Mouse (Mus musculus) kidney, embryonic 14.5 days (tissue): ENCODE measurements around the gene Pkn2. TPM values are rescaled to one million over a fixed set of nuclear protein-coding genes. Genes with fewer than 3 reads are reported as not detected.

Experiments used
- ATAC-seq: fragments of 200-750 bp; cut with Nextera tagmentation; 2 replicates; pipeline ENCODE4 v1.8.0; 2017; ENCODE audit warnings: moderate number of reproducible peaks, mild to moderate bottlenecking, moderate TSS enrichment, moderate library complexity; ENCODE audit not compliant: low FRiP score, low TSS enrichment
- H3K27ac ChIP-seq: fragments of 300-500 bp; sonication (generic); 2 replicates; pipeline ENCODE4 v1.5.1; 2014; ENCODE audit warnings: low read depth, mild to moderate bottlenecking, low read length, moderate library complexity, mixed read lengths
- H3K27me3 ChIP-seq: fragments of 300-500 bp; sonication (generic); 2 replicates; pipeline ENCODE4 v1.6.1; 2014; ENCODE audit warnings: mild to moderate bottlenecking, low read length; ENCODE audit not compliant: control insufficient read depth, insufficient read depth
- H3K36me3 ChIP-seq: fragments of 300-500 bp; sonication (generic); 2 replicates; pipeline ENCODE4 v1.6.1; 2014; ENCODE audit warnings: low read length, mixed read lengths; ENCODE audit not compliant: control insufficient read depth, insufficient read depth
- H3K4me1 ChIP-seq: fragments of 300-500 bp; sonication (generic); 2 replicates; pipeline ENCODE4 v1.6.1; 2014; ENCODE audit warnings: low read length, mixed read lengths; ENCODE audit not compliant: control insufficient read depth, insufficient read depth
- H3K4me2 ChIP-seq: fragments of 300-500 bp; sonication (generic); replicated peaks from 2 replicates; pipeline ENCODE4 v1.6.1; 2014; ENCODE audit warnings: low read depth, mild to moderate bottlenecking, low read length
- H3K4me3 ChIP-seq: fragments of 300-500 bp; sonication (generic); 2 replicates; pipeline ENCODE4 v1.5.1; 2014; ENCODE audit warnings: mild to moderate bottlenecking, low read length
- H3K9ac ChIP-seq: fragments of 300-500 bp; sonication (generic); 2 replicates; pipeline ENCODE4 v1.6.1; 2014; ENCODE audit warnings: low read depth, mild to moderate bottlenecking, low read length, moderate library complexity
- H3K9me3 ChIP-seq: fragments of 300-500 bp; sonication (generic); 2 replicates; pipeline ENCODE4 v1.6.1; 2016; ENCODE audit warnings: low read length; ENCODE audit not compliant: control insufficient read depth
- WGBS: fragments of 180-500 bp; shearing (Covaris S2); extraction: QIAGEN DNeasy Blood & Tissue Kit; methylation state at CpG from one replicate; pipeline ENCODE4 v1.1.7; 2014; 5-methylcytosine and 5-hydroxymethylcytosine counted together
- polyA plus RNA-seq: library from polyadenylated mRNA; unstranded; fragments of >200 nt; fragmentation: Nextera tagmentation; extraction: Ambion mirVana; gene quantifications from 2 replicates; pipeline ENCODE4 v1.2.1, GENCODE M21; 2014

Pkn2 gene
- polyA plus RNA-seq, 1 experiment from 2014 or later, result 57.5 TPM

GRCm38 (mm10) chr3:142852911-142853310, 28.9 kb downstream of the Pkn2 start:
- Histone ChIP-seq H3K27ac (no peak overlapping the region), H3K4me1 (no peaks in the 10 kb centered on the region), H3K36me3 (peaks cover 8% of the 10 kb centered on the region; the same call in 1 of the 2 replicates), H3K9me3 (no peaks in the 10 kb centered on the region), H3K27me3 (no peaks in the 10 kb centered on the region), H3K4me3 (no peak overlapping the region), H3K4me2 (no peak overlapping the region), H3K9ac (no peak overlapping the region)
- no peak for ATAC-seq
- WGBS, result 96% methylated on average over 3 of the region's 3 CpGs

GRCm38 (mm10) chr3:142851631-142852030, 30.2 kb downstream of the Pkn2 start:
- Histone ChIP-seq H3K4me2 (no peak overlapping the region), H3K9ac (no peak overlapping the region), H3K4me3 (no peak overlapping the region), H3K36me3 (peaks cover 8% of the 10 kb centered on the region; the same call in 1 of the 2 replicates), H3K4me1 (no peaks in the 10 kb centered on the region), H3K27me3 (no peaks in the 10 kb centered on the region), H3K9me3 (no peaks in the 10 kb centered on the region), H3K27ac (no peak overlapping the region)
- ATAC-seq, result no peak
- 64% methylated on average over 3 of the region's 3 CpGs for WGBS

GRCm38 (mm10) chr3:142839961-142840360, 41.8 kb downstream of the Pkn2 start:
- H3K36me3 ChIP-seq, result peaks cover 18% of the 10 kb centered on the region; the same call in 1 of the 2 replicates
- H3K27ac ChIP-seq, result no peak overlapping the region
- H3K4me1 ChIP-seq, result no peaks in the 10 kb centered on the region
- no peaks in the 10 kb centered on the region for H3K27me3 ChIP-seq
- no peak overlapping the region for H3K9ac ChIP-seq
- 87% methylated on average over 4 of the region's 4 CpGs for WGBS
- ATAC-seq, result no peak
- H3K4me3 ChIP-seq, result no peak overlapping the region
- no peak overlapping the region for H3K4me2 ChIP-seq
- H3K9me3 ChIP-seq, result no peaks in the 10 kb centered on the region

GRCm38 (mm10) chr3:142834761-142835160, 47.0 kb downstream of the Pkn2 start:
- peaks cover 19% of the 10 kb centered on the region; the same call in 1 of the 2 replicates for H3K36me3 ChIP-seq
- ATAC-seq, result no peak
- H3K27me3 ChIP-seq, result no peaks in the 10 kb centered on the region
- no peaks in the 10 kb centered on the region for H3K9me3 ChIP-seq
- H3K4me1 ChIP-seq, result no peaks in the 10 kb centered on the region
- 96% methylated on average over 4 of the region's 4 CpGs for WGBS
- no peak overlapping the region for H3K4me3 ChIP-seq
- no peak overlapping the region for H3K9ac ChIP-seq
- H3K27ac ChIP-seq, result no peak overlapping the region
- H3K4me2 ChIP-seq, result no peak overlapping the region

- Histone ChIP-seq H3K4me1 (no peaks in the 10 kb centered on the region), H3K4me2 (no peak overlapping the region), H3K27me3 (no peaks in the 10 kb centered on the region), H3K9me3 (no peaks in the 10 kb centered on the region), H3K36me3 (peaks cover 18% of the 10 kb centered on the region), H3K27ac (no peak overlapping the region), H3K4me3 (no peak overlapping the region), H3K9ac (no peak overlapping the region)
- 96% methylated on average over 4 of the region's 4 CpGs for WGBS
- ATAC-seq, result no peak
These were observed 47.8 kb downstream of the Pkn2 start for GRCm38 (mm10) chr3:142834024-142834423.

GRCm38 (mm10) chr3:142832910-142833309, 48.9 kb downstream of the Pkn2 start:
- no peak for ATAC-seq
- no peaks in the 10 kb centered on the region for H3K27me3 ChIP-seq
- H3K27ac ChIP-seq, result no peak overlapping the region
- WGBS, result 95% methylated on average over 3 of the region's 3 CpGs
- H3K4me3 ChIP-seq, result no peak overlapping the region
- H3K4me1 ChIP-seq, result no peaks in the 10 kb centered on the region
- no peak overlapping the region for H3K4me2 ChIP-seq
- H3K36me3 ChIP-seq, result peaks cover 24% of the 10 kb centered on the region
- no peak overlapping the region for H3K9ac ChIP-seq
- no peaks in the 10 kb centered on the region for H3K9me3 ChIP-seq

GRCm38 (mm10) chr3:142826449-142827146, 55.2 kb downstream of the Pkn2 start:
- H3K27ac ChIP-seq, result no peak overlapping the region
- no peak for ATAC-seq
- no peak overlapping the region for H3K4me3 ChIP-seq

GRCm38 (mm10) chr3:142823606-142824005, 58.2 kb downstream of the Pkn2 start:
- Histone ChIP-seq H3K36me3 (peaks cover 29% of the 10 kb centered on the region), H3K4me2 (no peak overlapping the region), H3K27me3 (no peaks in the 10 kb centered on the region), H3K9me3 (no peaks in the 10 kb centered on the region), H3K9ac (no peak overlapping the region), H3K27ac (no peak overlapping the region), H3K4me1 (no peaks in the 10 kb centered on the region), H3K4me3 (no peak overlapping the region)
- WGBS, result 98% methylated on average over 1 of the region's 1 CpGs
- ATAC-seq, result no peak

More at GRCm38 (mm10) chr3:142826449-142827146, 55.2 kb downstream of the Pkn2 start:
- 88% methylated on average over 4 of the region's 4 CpGs for WGBS
- no peak overlapping the region for H3K9ac ChIP-seq
- H3K36me3 ChIP-seq, result peaks cover 31% of the 10 kb centered on the region
- H3K27me3 ChIP-seq, result no peaks in the 10 kb centered on the region
- H3K4me1 ChIP-seq, result no peaks in the 10 kb centered on the region
- H3K4me2 ChIP-seq, result no peak overlapping the region
- no peaks in the 10 kb centered on the region for H3K9me3 ChIP-seq

GRCm38 (mm10) chr3:142817506-142817905, 64.3 kb downstream of the Pkn2 start:
- H3K9ac ChIP-seq, result no peak overlapping the region
- H3K36me3 ChIP-seq, result peaks cover 22% of the 10 kb centered on the region
- WGBS, result 96% methylated on average over 3 of the region's 3 CpGs

More at GRCm38 (mm10) chr3:142817506-142817905, 64.3 kb downstream of the Pkn2 start:
- H3K27ac ChIP-seq, result no peak overlapping the region
- ATAC-seq, result no peak
- no peak overlapping the region for H3K4me2 ChIP-seq
- no peak overlapping the region for H3K4me3 ChIP-seq
- H3K27me3 ChIP-seq, result no peaks in the 10 kb centered on the region
- no peaks in the 10 kb centered on the region for H3K4me1 ChIP-seq
- no peaks in the 10 kb centered on the region for H3K9me3 ChIP-seq
